Mouse (Mus musculus) T-helper 17 cell (primary cell): ENCODE data around the gene Cilp.
"Not testable (repeated sequence)": the region's sequence is repeated elsewhere in the genome, so short reads cannot be mapped to it uniquely, and the experiment has no call there.

Source experiments
- in situ Hi-C, 2 experiments: fragments of 300-600 bp; cut with MboI, MseI; formaldehyde crosslinking; loops; 1 replicate in 1 of 2; 2 replicates in 1 of 2; pipeline ENCODE4 v1.15.1; 2025; ENCODE audit warnings: high pct_unique_total_duplicates in 2 of 2

Gene Cilp

GRCm38 (mm10) chr9:65264959-65265358, at the start of gene Cilp:
Gene Cilp, plus strand, starts transcription at chr9:65265180.
- in situ Hi-C loops = no loop called here

- in situ Hi-C loops = no loop called here
These were observed 49.4 kb upstream of the Cilp start for GRCm38 (mm10) chr9:65215494-65216126.

GRCm38 (mm10) chr9:65216972-65217371, 48.0 kb upstream of the Cilp start:
- in situ Hi-C loops = no loop called here

GRCm38 (mm10) chr9:65217661-65218060, 47.3 kb upstream of the Cilp start:
- in situ Hi-C loops = no loop called here

GRCm38 (mm10) chr9:65218916-65219315, 46.1 kb upstream of the Cilp start:
- in situ Hi-C loops = no loop called here

- in situ Hi-C loops = not testable (repeated sequence)
These were observed 44.6 kb upstream of the Cilp start for GRCm38 (mm10) chr9:65220398-65220797.

GRCm38 (mm10) chr9:65223927-65224326, 41.1 kb upstream of the Cilp start:
- in situ Hi-C loops = no loop called here

- in situ Hi-C loops = loop anchor here in 1 of 2 experiments (5.0 kb wide), 1 partner anchor 52 kb away; no protein-coding TSS in a partner anchor
These were observed 39.2 kb upstream of the Cilp start for GRCm38 (mm10) chr9:65225795-65226194.

GRCm38 (mm10) chr9:65230250-65230649, 34.7 kb upstream of the Cilp start:
- in situ Hi-C loops = no loop called here

GRCm38 (mm10) chr9:65231284-65231683, 33.7 kb upstream of the Cilp start:
- in situ Hi-C loops = no loop called here

- in situ Hi-C loops = no loop called here
These were observed 31.6 kb upstream of the Cilp start for GRCm38 (mm10) chr9:65233243-65233985.

- in situ Hi-C loops = no loop called here
These were observed 30.2 kb upstream of the Cilp start for GRCm38 (mm10) chr9:65234734-65235133.

- in situ Hi-C loops = no loop called here
These were observed 29.4 kb upstream of the Cilp start for GRCm38 (mm10) chr9:65235601-65236000.

GRCm38 (mm10) chr9:65237616-65238015, 27.4 kb upstream of the Cilp start:
- in situ Hi-C loops = no loop called here

GRCm38 (mm10) chr9:65238191-65238760, 26.7 kb upstream of the Cilp start:
- in situ Hi-C loops = no loop called here

- in situ Hi-C loops = no loop called here
These were observed 25.8 kb upstream of the Cilp start for GRCm38 (mm10) chr9:65239176-65239575.

- in situ Hi-C loops = no loop called here
These were observed 25.2 kb upstream of the Cilp start for GRCm38 (mm10) chr9:65239731-65240130.

GRCm38 (mm10) chr9:65240587-65240986, 24.4 kb upstream of the Cilp start:
- in situ Hi-C loops = no loop called here

- in situ Hi-C loops = no loop called here
These were observed 23.0 kb upstream of the Cilp start for GRCm38 (mm10) chr9:65241973-65242372.

GRCm38 (mm10) chr9:65243249-65243648, 21.7 kb upstream of the Cilp start:
- in situ Hi-C loops = no loop called here

GRCm38 (mm10) chr9:65244036-65244806, 20.8 kb upstream of the Cilp start:
- in situ Hi-C loops = no loop called here
